Mouse (Mus musculus) lung, postnatal 0 days (tissue): ENCODE data around the gene Pld5. TPM values are rescaled to one million over a fixed set of nuclear protein-coding genes. Genes with fewer than 3 reads are reported as not detected.

Experiments
- ATAC-seq: fragments of 200-750 bp; cut with Nextera tagmentation; 2 replicates; pipeline ENCODE4 v1.8.0; 2017; ENCODE audit warnings: moderate library complexity
- DNase-seq: peaks from one replicate; pipeline ENCODE4 v3.0.0-alpha.2; 2016; ENCODE audit warnings: low spot score
- H3K27ac ChIP-seq: fragments of 300-500 bp; sonication (generic); 2 replicates; pipeline ENCODE4 v1.5.1; 2014; ENCODE audit warnings: antibody characterized with exemption, mild to moderate bottlenecking, low read length, mixed read lengths
- H3K27me3 ChIP-seq: fragments of 300-500 bp; sonication (generic); replicated peaks from 2 replicates; pipeline ENCODE4 v1.6.1; 2014; ENCODE audit warnings: low read length, mixed read lengths; ENCODE audit not compliant: insufficient read depth
- H3K36me3 ChIP-seq: fragments of 300-500 bp; sonication (generic); 2 replicates; pipeline ENCODE4 v1.6.1; 2014; ENCODE audit warnings: low read length, mixed read lengths; ENCODE audit not compliant: insufficient read depth
- H3K4me1 ChIP-seq: fragments of 300-500 bp; sonication (generic); 2 replicates; pipeline ENCODE4 v1.6.1; 2014; ENCODE audit warnings: antibody characterized with exemption, low read depth, low read length, mixed read lengths; ENCODE audit not compliant: insufficient read depth
- H3K4me2 ChIP-seq: fragments of 300-500 bp; sonication (generic); replicated peaks from 2 replicates; pipeline ENCODE4 v1.6.1; 2014; ENCODE audit warnings: low read depth, mild to moderate bottlenecking, low read length, moderate library complexity, mixed read lengths
- H3K4me3 ChIP-seq: fragments of 300-500 bp; sonication (generic); 2 replicates; pipeline ENCODE4 v1.5.1; 2014; ENCODE audit warnings: low read depth, low read length
- H3K9ac ChIP-seq: fragments of 300-500 bp; sonication (generic); replicated peaks from 2 replicates; pipeline ENCODE4 v1.6.1; 2014; ENCODE audit warnings: low read depth, mild to moderate bottlenecking
- H3K9me3 ChIP-seq: fragments of 300-500 bp; sonication (generic); 2 replicates; pipeline ENCODE4 v1.6.1; 2016; ENCODE audit warnings: low read length, mixed read lengths
- CTCF ChIP-seq: IDR thresholded peaks from 2 replicates; pipeline ENCODE4 v1.5.1; 2016; ENCODE audit warnings: antibody characterized with exemption, mild to moderate bottlenecking
- EP300 ChIP-seq: IDR thresholded peaks from 2 replicates; pipeline ENCODE4 v1.6.1; 2016; ENCODE audit warnings: antibody characterized with exemption, mild to moderate bottlenecking, control low read depth
- WGBS: fragments of 180-500 bp; shearing (Covaris S2); extraction: QIAGEN DNeasy Blood & Tissue Kit; methylation state at CpG from one replicate; pipeline ENCODE4 v1.1.7; 2014; 5-methylcytosine and 5-hydroxymethylcytosine counted together
- polyA plus RNA-seq: library from polyadenylated mRNA; unstranded; fragments of >200 nt; fragmentation: Nextera tagmentation; extraction: Ambion mirVana; gene quantifications from 2 replicates; pipeline ENCODE4 v1.2.1, GENCODE M21; 2015

Pld5 gene
- 0.25 and 0.26 TPM in 2 replicates for polyA plus RNA-seq

- Histone ChIP-seq H3K9ac (no peak within 1 kb of the TSS), H3K4me2 (peak within 1 kb of the TSS; percentile 78), H3K9me3 (no peaks in the 10 kb centered on the region), H3K36me3 (no peaks in the 10 kb centered on the region), H3K27me3 (peaks cover 22% of the 10 kb centered on the region; the same call in 1 of the 2 replicates), H3K27ac (no peak within 1 kb of the TSS), H3K4me3 (peak within 1 kb of the TSS; percentile 32), H3K4me1 (no peaks in the 10 kb centered on the region)
- peak; percentile 13 for DNase-seq
- no peak for TF ChIP-seq CTCF
- TF ChIP-seq EP300: no peak
- WGBS: under 1% methylated on average over 62 of the region's 86 CpGs
- peak; percentile 58 for ATAC-seq
Measured at GRCm38 (mm10) chr1:176274667-176275610, at the start of gene Pld5. Gene Pld5 (minus strand): TSS chr1:176275312.

GRCm38 (mm10) chr1:176315063-176315462 lies 40.0 kb upstream of the Pld5 start:
- Histone ChIP-seq H3K4me3 (no peak overlapping the region), H3K27me3 (no peaks in the 10 kb centered on the region), H3K9ac (no peak overlapping the region), H3K9me3 (no peaks in the 10 kb centered on the region), H3K36me3 (no peaks in the 10 kb centered on the region), H3K4me1 (no peaks in the 10 kb centered on the region), H3K27ac (no peak overlapping the region), H3K4me2 (no peak overlapping the region)
- 57% methylated on average over 2 of the region's 2 CpGs for WGBS
- no peak for TF ChIP-seq CTCF
- no peak for TF ChIP-seq EP300
- ATAC-seq (no peak), DNase-seq (no peak)

GRCm38 (mm10) chr1:176310174-176310573 lies 35.1 kb upstream of the Pld5 start:
- H3K4me1 ChIP-seq: no peaks in the 10 kb centered on the region
- 77% methylated on average over 3 of the region's 3 CpGs for WGBS
- TF ChIP-seq CTCF: no peak
- no peak for TF ChIP-seq EP300
- DNase-seq (no peak), ATAC-seq (no peak)
- no peaks in the 10 kb centered on the region for H3K36me3 ChIP-seq
- H3K4me3 ChIP-seq: no peak overlapping the region
- H3K4me2 ChIP-seq: no peak overlapping the region
- H3K27me3 ChIP-seq: no peaks in the 10 kb centered on the region
- H3K9me3 ChIP-seq: no peaks in the 10 kb centered on the region
- no peak overlapping the region for H3K9ac ChIP-seq
- H3K27ac ChIP-seq: no peak overlapping the region

- Histone ChIP-seq H3K4me1 (no peaks in the 10 kb centered on the region), H3K27me3 (no peaks in the 10 kb centered on the region), H3K4me2 (no peak overlapping the region), H3K27ac (no peak overlapping the region), H3K9me3 (no peaks in the 10 kb centered on the region), H3K9ac (no peak overlapping the region), H3K36me3 (no peaks in the 10 kb centered on the region), H3K4me3 (no peak overlapping the region)
- WGBS: 54% methylated on average over 5 of the region's 5 CpGs
- no peak for DNase-seq
- no peak for TF ChIP-seq EP300
- no peak for TF ChIP-seq CTCF
- no peak for ATAC-seq
Measured at GRCm38 (mm10) chr1:176289396-176289795, 14.3 kb upstream of the Pld5 start.

DNA sequence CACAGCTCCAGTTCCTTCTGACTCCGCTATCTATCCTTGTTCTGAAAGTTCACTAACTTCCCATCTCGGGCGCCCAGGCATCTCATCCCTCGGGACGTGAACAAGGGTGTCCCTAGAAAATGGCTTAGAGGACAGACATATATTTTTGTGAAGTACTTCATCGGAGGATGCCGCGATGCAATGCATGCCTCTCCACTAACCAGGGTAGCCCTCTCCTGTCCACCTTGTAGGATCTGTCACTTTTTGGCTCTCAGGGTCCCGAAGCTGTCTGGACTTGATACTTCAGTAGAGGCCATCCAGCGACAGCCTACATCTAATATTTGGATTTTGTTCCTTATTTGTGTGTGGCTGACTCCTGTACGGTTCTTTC lies 484 bp upstream of the Pld5 start:
- Histone ChIP-seq H3K9ac (no peak overlapping the region), H3K9me3 (no peaks in the 10 kb centered on the region), H3K27me3 (peaks cover 22% of the 10 kb centered on the region; the same call in 1 of the 2 replicates), H3K4me2 (peak overlapping the region; percentile 78), H3K4me3 (peak overlapping the region; percentile 32; the same call in 1 of the 2 replicates), H3K27ac (no peak overlapping the region), H3K4me1 (no peaks in the 10 kb centered on the region), H3K36me3 (no peaks in the 10 kb centered on the region)
- no peak for DNase-seq
- ATAC-seq: no peak
- TF ChIP-seq EP300 (no peak), CTCF (no peak)
- 11% methylated on average over 11 of the region's 11 CpGs for WGBS

GRCm38 (mm10) chr1:176248717-176249030 lies 26.4 kb downstream of the Pld5 start:
- DNase-seq: no peak

More at GRCm38 (mm10) chr1:176248717-176249030, 26.4 kb downstream of the Pld5 start:
- no peaks in the 10 kb centered on the region for H3K9me3 ChIP-seq
- no peaks in the 10 kb centered on the region for H3K36me3 ChIP-seq
- H3K9ac ChIP-seq: no peak overlapping the region
- WGBS: 72% methylated on average over 5 of the region's 5 CpGs
- H3K4me2 ChIP-seq: no peak overlapping the region
- H3K27ac ChIP-seq: no peak overlapping the region
- no peak overlapping the region for H3K4me3 ChIP-seq
- TF ChIP-seq CTCF (no peak), EP300 (no peak)
- no peaks in the 10 kb centered on the region for H3K27me3 ChIP-seq
- no peak for ATAC-seq
- H3K4me1 ChIP-seq: no peaks in the 10 kb centered on the region
